Comparison of ENCODE assay signal across 15 mouse cellular contexts in the genomic region with DNA sequence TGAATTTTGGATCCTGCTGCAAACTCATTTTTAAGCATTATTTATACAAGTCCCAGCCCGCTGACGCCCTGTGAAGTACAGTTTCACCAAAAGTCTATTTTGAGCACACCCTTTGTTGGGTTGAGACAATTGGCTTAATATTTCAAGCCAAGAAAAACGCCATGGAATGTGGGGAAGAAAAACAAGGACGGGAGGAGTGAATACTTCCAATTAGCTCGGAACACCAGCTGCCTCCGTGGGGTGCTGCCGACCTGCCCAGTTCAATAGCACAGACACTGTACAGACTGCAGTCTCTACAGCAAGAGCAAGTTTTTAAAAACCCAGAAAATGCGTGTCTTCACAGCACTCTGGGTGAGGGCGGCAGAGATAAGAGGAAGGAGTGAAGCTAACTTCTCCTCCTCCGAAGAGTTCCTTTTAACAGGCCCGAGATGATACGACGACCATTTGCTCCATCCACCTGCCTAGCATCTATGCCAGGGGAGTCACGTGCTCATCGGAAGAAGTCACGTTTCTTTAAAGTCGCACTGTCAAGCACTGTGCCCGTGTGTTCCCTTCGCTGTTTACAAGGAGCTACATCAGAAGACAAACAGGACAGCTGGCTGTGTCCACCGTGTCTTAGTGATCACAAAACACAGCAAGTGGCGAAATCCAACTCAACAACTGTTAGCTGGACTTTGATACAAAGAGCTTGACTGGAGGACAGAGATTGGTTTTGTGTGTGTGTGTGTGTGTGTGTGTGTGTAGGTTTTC. TPM values are rescaled to one million over a fixed set of nuclear protein-coding genes. Genes with fewer than 3 reads are reported as not detected.
DNase-seq lines count a peak whose midpoint lies in the region; ATAC-seq and TF ChIP-seq lines count a peak whose summit lies in the region.
"Had no signal": no experiment of that assay in that cellular context is flagged by ENCODE, and none has a peak within 500 bp of the region (broad histone marks: within the 10 kb centered on the region; RNA-seq: fewer than 3 reads in every experiment).

No protein-coding gene starts in this region.

- no peaks in the 10 kb centered on the region for H3K9me3 ChIP-seq in limb, embryonic 14.5 days (ENCODE audit: control insufficient read depth, low read length)
- H3K9me3 ChIP-seq: hindbrain, embryonic 12.5 days had no signal

- H3K4me1 ChIP-seq in brown adipose tissue, adult 24 weeks (ENCODE audit: control insufficient read depth, insufficient read depth, insufficient read length, low read length) = peaks cover 9% of the 10 kb centered on the region; the same call in 1 of the 2 replicates
- peaks cover 7% of the 10 kb centered on the region for H3K4me1 ChIP-seq in limb, embryonic 14.5 days (ENCODE audit: control insufficient read depth, insufficient read depth, low read length)

- peaks cover 11% of the 10 kb centered on the region; the same call in 1 of the 2 replicates for H3K36me3 ChIP-seq in limb, embryonic 14.5 days (ENCODE audit: control insufficient read depth, insufficient read depth, low read length)

- peak; percentile 41 to 48 for DNase-seq in heart, adult 18-20 months
- DNase-seq in heart, postnatal 14 days = no peak
- DNase-seq in layer of hippocampus, adult 9-11 months = peak; percentile 32
- DNase-seq in layer of hippocampus, postnatal 10 days (ENCODE audit: low spot score in 2 of 2) = no peak
- DNase-seq in limb, embryonic 14.5 days (ENCODE audit: low spot score) = no peak
- DNase-seq in retina, postnatal 1 day = no peak
- DNase-seq in left cerebral cortex, postnatal 36 days (ENCODE audit: low spot score in 2 of 2) = no peak
- DNase-seq: adrenal gland, adult 2 months; kidney, adult 8-10 months; thymus, postnatal 14 days had no signal

- WGBS in limb, embryonic 14.5 days = 74% methylated on average over 21 of the region's 21 CpGs

- H3K4me2 ChIP-seq in limb, embryonic 14.5 days (replicated peaks; ENCODE audit: low read depth, low read length, severe bottlenecking) = no peak overlapping the region
- H3K4me2 ChIP-seq: hindbrain, embryonic 12.5 days had no signal

- peak overlapping the region; percentile 30 for H3K27ac ChIP-seq in brown adipose tissue, adult 24 weeks (replicated peaks; ENCODE audit: low read depth, low read length)
- peak overlapping the region; percentile 28; the same call in 1 of the 2 replicates for H3K27ac ChIP-seq in limb, embryonic 14.5 days (replicated peaks; ENCODE audit: low read depth, low read length)
- H3K27ac ChIP-seq: hindbrain, embryonic 12.5 days had no signal

- no peak for TF ChIP-seq POLR2A in limb, embryonic 14.5 days (IDR thresholded peaks at IDR 0.05; ENCODE audit: borderline replicate concordance, extremely low read depth, insufficient read depth, insufficient read length)

- H3K27me3 ChIP-seq in limb, embryonic 14.5 days (ENCODE audit: control insufficient read depth, insufficient read depth, low read length) = no peaks in the 10 kb centered on the region
- H3K27me3 ChIP-seq: hindbrain, embryonic 12.5 days; Patski had no signal

- intact Hi-C loops in heart, postnatal 14 days (cut with DNase I) = no loop called here
- intact Hi-C loops in left cerebral cortex, postnatal 36 days (cut with DNase I) = no loop called here

- no peak overlapping the region for H3K4me3 ChIP-seq in brown adipose tissue, adult 24 weeks (ENCODE audit: insufficient read depth, low read depth, low read length)
- H3K4me3 ChIP-seq in limb, embryonic 14.5 days (replicated peaks; ENCODE audit: low read length) = no peak overlapping the region
- H3K4me3 ChIP-seq: hindbrain, embryonic 12.5 days had no signal

- ATAC-seq in limb, embryonic 14.5 days (ENCODE audit: low FRiP score, low read depth) = no peak
- ATAC-seq: CD4-positive, CD25-positive, alpha-beta regulatory T cell, adult 4 months; Patski had no signal

- H3K9ac ChIP-seq in limb, embryonic 14.5 days (ENCODE audit: low read depth, low read length, severe bottlenecking) = no peak overlapping the region
- H3K9ac ChIP-seq: hindbrain, embryonic 12.5 days had no signal

RNA-seq across cellular contexts. Expression of gene Lmod3, which starts 38.8 kb away (rescaled TPM):
- 10 to 100 TPM; 58.1 to 67.1 TPM for total RNA-seq in heart, adult 18-20 months (2021)
- 10 to 100 TPM; 50.2 to 55.6 TPM for total RNA-seq in heart, postnatal 14 days (2021)
- total RNA-seq in layer of hippocampus, postnatal 10 days (2021) = under 1 TPM in 1 of 2 experiments, not detected in 1; 0.16 TPM
- polyA plus RNA-seq in brown adipose tissue, adult 24 weeks (2012; ENCODE audit: insufficient read depth, insufficient read length, missing spikeins) = 1.9 and 4.4 TPM in 2 replicates
- 6.6 and 11.9 TPM in 2 replicates for polyA plus RNA-seq in limb, embryonic 14.5 days (2012; rRNA removed)
- polyA plus RNA-seq in limb, embryonic 14.5 days (2014; fragmentation: Nextera tagmentation; extraction: Ambion mirVana) = 9.4 and 12.2 TPM in 2 replicates
- under 1 TPM in 1 of 2 experiments, not detected in 1; 0.17 TPM for total RNA-seq in left cerebral cortex, postnatal 36 days (2021)
- total RNA-seq: adrenal gland, adult 2 months; megakaryocyte progenitor cell, adult 5-6 weeks had no signal
- polyA plus RNA-seq: adrenal gland, adult 2 months; Patski had no signal

Comparison
In these comparisons a context has a peak if more than half of its experiments do, and no peak if none do; other contexts are left out.
1. DNase-seq: peak in heart, adult 18-20 months (2 of 2) and layer of hippocampus, adult 9-11 months (single experiment); none in heart, postnatal 14 days (0 of 2), layer of hippocampus, postnatal 10 days (0 of 2), limb, embryonic 14.5 days (single experiment), retina, postnatal 1 day (single experiment) and left cerebral cortex, postnatal 36 days (0 of 2).
2. RNA of gene Lmod3, which starts 38.8 kb away (total RNA-seq): 58.1 to 67.1 TPM in heart, adult 18-20 months and 50.2 to 55.6 TPM in heart, postnatal 14 days; 0.17 TPM in left cerebral cortex, postnatal 36 days and 0.16 TPM in layer of hippocampus, postnatal 10 days; every median in the first group is over 10 times any median in the second.